Mouse (Mus musculus) forebrain, embryonic 14.5 days (tissue): ENCODE measurements around the gene H2-Eb2. TPM values are rescaled to one million over a fixed set of nuclear protein-coding genes. Genes with fewer than 3 reads are reported as not detected.

Source experiments
- ATAC-seq: fragments of 200-750 bp; cut with Nextera tagmentation; 2 replicates; pipeline ENCODE4 v1.8.0; 2017; ENCODE audit warnings: mild to moderate bottlenecking, moderate library complexity
- DNase-seq: peaks from one replicate; pipeline ENCODE4 v3.0.0-alpha.2; 2015; ENCODE audit warnings: low spot score
- H3K27ac ChIP-seq: fragments of 300-500 bp; sonication (generic); 2 replicates; pipeline ENCODE4 v1.5.1; 2014; ENCODE audit warnings: low read depth, mild to moderate bottlenecking, control low read depth, low read length, moderate library complexity
- H3K27me3 ChIP-seq: fragments of 300-500 bp; sonication (generic); replicated peaks from 2 replicates; pipeline ENCODE4 v1.6.1; 2014; ENCODE audit warnings: low read length, control low read depth, mixed read lengths; ENCODE audit not compliant: control insufficient read depth, insufficient read depth
- H3K36me3 ChIP-seq: fragments of 300-500 bp; sonication (generic); 2 replicates; pipeline ENCODE4 v1.6.1; 2014; ENCODE audit warnings: low read length, control low read depth; ENCODE audit not compliant: control insufficient read depth, insufficient read depth
- H3K4me1 ChIP-seq: fragments of 300-500 bp; sonication (generic); 2 replicates; pipeline ENCODE4 v1.6.1; 2014; ENCODE audit warnings: antibody characterized with exemption, low read length, control low read depth; ENCODE audit not compliant: control insufficient read depth, insufficient read depth
- H3K4me2 ChIP-seq: fragments of 300-500 bp; sonication (generic); 2 replicates; pipeline ENCODE4 v1.6.1; 2014; ENCODE audit warnings: mild to moderate bottlenecking, control low read depth, low read length
- H3K4me3 ChIP-seq: fragments of 300-500 bp; sonication (generic); 2 replicates; pipeline ENCODE4 v1.5.1; 2014; ENCODE audit warnings: low read depth, low read length, control low read depth
- H3K9ac ChIP-seq: fragments of 300-500 bp; sonication (generic); 2 replicates; pipeline ENCODE4 v1.6.1; 2014; ENCODE audit warnings: mild to moderate bottlenecking, low read length, control low read depth, moderate library complexity
- H3K9me3 ChIP-seq: fragments of 300-500 bp; sonication (generic); replicated peaks from 2 replicates; pipeline ENCODE4 v1.6.1; 2016; ENCODE audit warnings: low read length, control low read depth, mixed read lengths; ENCODE audit not compliant: control insufficient read depth
- WGBS: fragments of 180-500 bp; shearing (Covaris S2); extraction: QIAGEN DNeasy Blood & Tissue Kit; methylation state at CpG from one replicate; pipeline ENCODE4 v1.1.7; 2014; 5-methylcytosine and 5-hydroxymethylcytosine counted together
- polyA plus RNA-seq: library from polyadenylated mRNA; unstranded; fragments of >200 nt; fragmentation: Nextera tagmentation; extraction: Ambion mirVana; gene quantifications from 2 replicates; pipeline ENCODE4 v1.2.1, GENCODE M21; 2014

Gene H2-Eb2
- polyA plus RNA-seq: not detected in 2 replicates

- Histone ChIP-seq H3K4me1 (no peaks in the 10 kb centered on the region), H3K27ac (no peak within 1 kb of the TSS), H3K36me3 (no peaks in the 10 kb centered on the region), H3K9me3 (no peaks in the 10 kb centered on the region), H3K4me2 (no peak within 1 kb of the TSS), H3K27me3 (no peaks in the 10 kb centered on the region), H3K4me3 (no peak within 1 kb of the TSS), H3K9ac (no peak within 1 kb of the TSS)
- DNase-seq: no peak
- ATAC-seq: no peak
- WGBS: 38% methylated on average over 4 of the region's 4 CpGs
These were observed at the start of gene H2-Eb2 for GRCm38 (mm10) chr17:34325436-34325835. H2-Eb2 (plus strand) TSS chr17:34325665.

DNA sequence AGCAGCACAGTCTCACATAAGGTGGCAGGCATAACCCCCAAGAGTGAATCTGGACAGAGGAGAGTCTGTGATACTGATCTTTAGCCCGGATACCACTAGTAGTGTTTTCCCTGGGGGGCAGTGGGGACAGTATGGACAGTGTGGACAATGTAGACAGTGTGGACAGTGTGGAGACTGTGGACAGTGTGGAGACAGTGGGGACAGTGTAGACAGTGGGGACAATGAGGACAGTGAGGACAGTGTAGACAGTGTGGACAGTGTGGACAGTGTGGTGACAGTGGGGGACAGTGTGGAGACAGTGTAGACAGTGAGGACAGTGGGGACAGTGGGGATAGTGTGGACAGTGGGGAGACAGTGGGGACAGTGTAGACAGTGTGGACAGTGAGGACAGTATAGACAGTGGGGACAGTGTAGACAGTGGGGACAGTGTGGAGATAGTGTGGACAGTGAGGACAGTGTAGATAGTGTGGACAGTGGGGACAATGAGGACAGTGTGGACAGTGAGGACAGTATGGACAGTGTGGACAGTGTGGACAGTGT lies 44.9 kb upstream of the H2-Eb2 start:
- H3K36me3 ChIP-seq: no peaks in the 10 kb centered on the region
- no peak overlapping the region for H3K4me2 ChIP-seq
- DNase-seq (no peak), ATAC-seq (no peak)
- no peak overlapping the region for H3K27ac ChIP-seq
- no peaks in the 10 kb centered on the region; the same call in 1 of the 2 replicates for H3K9me3 ChIP-seq
- H3K9ac ChIP-seq: no peak overlapping the region
- no peaks in the 10 kb centered on the region for H3K4me1 ChIP-seq
- H3K4me3 ChIP-seq: no peak overlapping the region
- WGBS: 73% methylated on average over 1 of the region's 1 CpGs
- no peaks in the 10 kb centered on the region for H3K27me3 ChIP-seq

DNA sequence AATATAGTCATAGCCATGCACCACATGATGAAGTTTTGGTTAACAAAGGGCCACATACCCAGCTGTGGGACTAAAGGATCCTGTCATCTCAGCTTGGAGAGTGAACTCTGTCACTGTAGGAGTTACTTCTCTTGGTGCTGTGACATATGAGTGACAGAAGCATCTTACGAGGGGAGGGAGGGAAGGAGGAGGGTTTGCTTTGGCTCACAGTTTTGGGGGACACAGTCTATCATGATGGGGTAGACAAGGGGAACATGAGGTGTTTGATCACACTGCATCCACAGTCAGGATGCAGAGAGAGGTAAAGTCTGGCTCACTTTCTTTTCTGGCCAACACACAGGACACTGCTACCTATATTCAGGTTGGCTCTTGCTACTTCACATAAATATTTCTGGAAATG lies 43.6 kb upstream of the H2-Eb2 start:
- Histone ChIP-seq H3K9me3 (no peaks in the 10 kb centered on the region; the same call in 1 of the 2 replicates), H3K27me3 (no peaks in the 10 kb centered on the region), H3K27ac (no peak overlapping the region), H3K4me2 (no peak overlapping the region), H3K4me1 (no peaks in the 10 kb centered on the region), H3K4me3 (no peak overlapping the region), H3K9ac (no peak overlapping the region), H3K36me3 (no peaks in the 10 kb centered on the region)
- 86% methylated on average over 1 of the region's 1 CpGs for WGBS
- ATAC-seq (no peak), DNase-seq (no peak)

DNA sequence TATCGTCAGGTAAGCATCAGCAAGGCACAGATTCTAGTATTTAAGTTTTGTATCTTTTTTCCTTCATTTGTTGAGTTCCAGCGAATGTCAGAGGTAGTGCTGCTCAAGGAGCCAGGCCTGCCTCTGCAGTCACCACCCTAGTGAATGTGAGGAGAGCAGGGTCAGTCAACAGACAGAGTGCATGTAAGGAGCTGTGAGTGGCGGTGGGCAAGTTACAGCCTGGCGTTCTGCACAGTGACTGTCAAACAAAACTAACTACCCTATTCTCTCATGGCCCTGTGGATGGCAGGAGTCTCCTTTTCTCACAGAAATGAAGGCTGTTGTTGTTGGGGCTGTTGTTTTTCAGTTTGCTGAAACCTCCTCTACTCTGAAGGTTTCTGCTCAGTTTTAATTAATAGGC lies 40.1 kb upstream of the H2-Eb2 start:
- Histone ChIP-seq H3K4me3 (no peak overlapping the region), H3K4me2 (no peak overlapping the region), H3K9ac (no peak overlapping the region), H3K27me3 (no peaks in the 10 kb centered on the region), H3K4me1 (no peaks in the 10 kb centered on the region), H3K36me3 (no peaks in the 10 kb centered on the region), H3K9me3 (no peaks in the 10 kb centered on the region), H3K27ac (no peak overlapping the region)
- DNase-seq (no peak), ATAC-seq (no peak)
- WGBS: 84% methylated on average over 4 of the region's 4 CpGs

DNA sequence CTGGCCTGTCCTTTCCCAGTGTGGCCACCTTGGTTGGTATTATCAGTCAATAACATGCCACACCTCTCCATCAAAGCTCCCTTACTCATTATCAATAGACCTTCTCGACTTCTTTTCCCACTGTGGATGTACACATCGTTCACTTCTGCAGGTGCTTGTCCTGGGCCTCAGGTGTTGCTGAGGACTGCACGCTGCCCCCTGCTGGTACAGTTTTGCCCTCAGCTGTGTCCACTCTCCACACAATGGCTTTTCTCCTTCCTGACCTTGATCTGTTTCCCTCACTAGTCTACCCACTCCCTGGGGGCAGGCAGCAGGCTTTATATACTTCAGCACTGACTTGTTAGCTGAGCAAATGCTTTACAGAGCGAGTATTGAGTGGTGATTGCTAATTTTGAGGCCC lies 39.6 kb upstream of the H2-Eb2 start:
- Histone ChIP-seq H3K27me3 (no peaks in the 10 kb centered on the region), H3K4me2 (no peak overlapping the region), H3K4me1 (no peaks in the 10 kb centered on the region), H3K9me3 (no peaks in the 10 kb centered on the region), H3K9ac (no peak overlapping the region), H3K4me3 (no peak overlapping the region), H3K36me3 (no peaks in the 10 kb centered on the region), H3K27ac (no peak overlapping the region)
- ATAC-seq: no peak
- DNase-seq: no peak
- WGBS: 42% methylated on average over 4 of the region's 4 CpGs

- H3K9ac ChIP-seq: no peak overlapping the region
- 86% methylated on average over 5 of the region's 5 CpGs for WGBS
- H3K4me1 ChIP-seq: no peaks in the 10 kb centered on the region
- H3K27me3 ChIP-seq: no peaks in the 10 kb centered on the region
- no peaks in the 10 kb centered on the region for H3K36me3 ChIP-seq
- DNase-seq: no peak
- no peak for ATAC-seq
- H3K4me3 ChIP-seq: no peak overlapping the region
- no peaks in the 10 kb centered on the region for H3K9me3 ChIP-seq
- H3K27ac ChIP-seq: no peak overlapping the region
- H3K4me2 ChIP-seq: no peak overlapping the region
These were observed 39.0 kb upstream of the H2-Eb2 start for GRCm38 (mm10) chr17:34286501-34286900.

- Histone ChIP-seq H3K4me1 (no peaks in the 10 kb centered on the region), H3K27ac (no peak overlapping the region), H3K4me2 (no peak overlapping the region), H3K4me3 (no peak overlapping the region), H3K9me3 (no peaks in the 10 kb centered on the region), H3K9ac (no peak overlapping the region), H3K27me3 (no peaks in the 10 kb centered on the region), H3K36me3 (no peaks in the 10 kb centered on the region)
- ATAC-seq: no peak
- 75% methylated on average over 6 of the region's 6 CpGs for WGBS
- DNase-seq: no peak
These were observed 38.5 kb upstream of the H2-Eb2 start for GRCm38 (mm10) chr17:34286999-34287398.

- no peaks in the 10 kb centered on the region for H3K4me1 ChIP-seq
- H3K4me2 ChIP-seq: no peak within 1 kb of the TSS
- no peak within 1 kb of the TSS for H3K4me3 ChIP-seq
- WGBS: 15% methylated on average over 8 of the region's 8 CpGs
- H3K27ac ChIP-seq: no peak within 1 kb of the TSS
- H3K9me3 ChIP-seq: no peaks in the 10 kb centered on the region
- DNase-seq (peak; percentile 75), ATAC-seq (no peak)
- H3K36me3 ChIP-seq: no peaks in the 10 kb centered on the region
- H3K9ac ChIP-seq: no peak within 1 kb of the TSS
- H3K27me3 ChIP-seq: no peaks in the 10 kb centered on the region
These were observed 37.8 kb upstream of the H2-Eb2 start, which contains the start of gene H2-Aa for GRCm38 (mm10) chr17:34287648-34288047. H2-Aa (minus strand) TSS chr17:34287823.

DNA sequence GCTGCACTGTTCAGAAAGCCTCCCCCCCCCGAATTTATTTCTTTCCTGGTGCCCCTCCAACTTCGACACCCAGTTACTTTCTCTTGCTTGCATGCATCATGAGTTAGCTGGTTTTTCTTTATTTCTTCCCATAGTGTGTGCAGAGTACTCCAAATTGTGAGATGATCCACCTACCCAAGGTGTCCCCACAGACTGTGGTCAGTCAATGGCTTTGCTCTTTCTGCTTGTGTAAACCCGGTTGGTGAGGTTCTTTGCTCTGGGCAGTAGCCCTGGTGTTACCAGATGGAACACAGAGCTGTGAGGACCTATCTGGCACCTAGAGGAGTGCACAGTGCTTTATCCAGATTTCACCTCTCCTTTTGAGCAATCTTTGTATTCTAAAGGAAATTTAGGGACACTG lies 37.3 kb upstream of the H2-Eb2 start:
- DNase-seq: no peak
- Histone ChIP-seq H3K4me3 (no peak overlapping the region), H3K27ac (no peak overlapping the region), H3K4me2 (no peak overlapping the region), H3K36me3 (no peaks in the 10 kb centered on the region), H3K27me3 (no peaks in the 10 kb centered on the region), H3K9me3 (no peaks in the 10 kb centered on the region), H3K9ac (no peak overlapping the region), H3K4me1 (no peaks in the 10 kb centered on the region)
- 74% methylated on average over 3 of the region's 3 CpGs for WGBS
- ATAC-seq: no peak
